Mouse (Mus musculus) left cerebral cortex, postnatal 25 days (tissue): ENCODE results near the gene Nrp2. TPM values are rescaled to one million over a fixed set of nuclear protein-coding genes. Genes with fewer than 3 reads are reported as not detected.

Source experiments
- DNase-seq, 2 experiments: peaks; one replicate each; pipeline ENCODE4 v3.0.0; 2022; ENCODE audit warnings: low spot score in 2 of 2, mixed read lengths in 1 of 2
- intact Hi-C: fragments of 180-260 bp; cut with DNase I; formaldehyde crosslinking; loops from one replicate; pipeline ENCODE4 v1.15.1; 2025
- total RNA-seq, 2 experiments: library from RNA; stranded (reverse); gene quantifications; 2 replicates each; pipeline ENCODE4 v1.2.3; 2021

The Nrp2 gene
- total RNA-seq, 2 experiments from 2014 or later = 26.1 to 36.8 TPM

DNA sequence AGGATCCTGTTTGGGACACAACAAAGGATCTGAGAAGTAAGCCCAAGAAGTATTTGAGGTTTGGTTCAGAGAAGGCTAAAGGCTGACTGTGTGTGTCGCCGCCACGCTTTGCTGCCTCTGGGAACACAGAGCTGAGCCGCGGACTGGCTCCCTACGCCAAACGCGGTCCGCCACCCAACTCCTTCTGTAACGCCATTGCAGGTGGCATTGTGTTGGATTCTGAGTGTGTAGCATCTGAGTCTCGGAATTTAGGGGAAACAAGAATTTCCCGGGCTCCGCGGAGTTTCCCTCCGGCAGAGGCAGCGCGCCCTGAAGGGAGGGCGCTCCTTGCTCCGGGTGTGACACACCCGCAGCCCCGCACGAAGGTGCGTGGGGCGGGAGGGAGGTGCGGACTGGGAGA lies 342 bp upstream of the Nrp2 start:
- DNase-seq = peak in 1 of 2 experiments; percentile 52
- intact Hi-C loops = loop anchor here (5.0 kb wide), 5 partner anchors 225 to 1565 kb away; no protein-coding TSS in a partner anchor

DNA sequence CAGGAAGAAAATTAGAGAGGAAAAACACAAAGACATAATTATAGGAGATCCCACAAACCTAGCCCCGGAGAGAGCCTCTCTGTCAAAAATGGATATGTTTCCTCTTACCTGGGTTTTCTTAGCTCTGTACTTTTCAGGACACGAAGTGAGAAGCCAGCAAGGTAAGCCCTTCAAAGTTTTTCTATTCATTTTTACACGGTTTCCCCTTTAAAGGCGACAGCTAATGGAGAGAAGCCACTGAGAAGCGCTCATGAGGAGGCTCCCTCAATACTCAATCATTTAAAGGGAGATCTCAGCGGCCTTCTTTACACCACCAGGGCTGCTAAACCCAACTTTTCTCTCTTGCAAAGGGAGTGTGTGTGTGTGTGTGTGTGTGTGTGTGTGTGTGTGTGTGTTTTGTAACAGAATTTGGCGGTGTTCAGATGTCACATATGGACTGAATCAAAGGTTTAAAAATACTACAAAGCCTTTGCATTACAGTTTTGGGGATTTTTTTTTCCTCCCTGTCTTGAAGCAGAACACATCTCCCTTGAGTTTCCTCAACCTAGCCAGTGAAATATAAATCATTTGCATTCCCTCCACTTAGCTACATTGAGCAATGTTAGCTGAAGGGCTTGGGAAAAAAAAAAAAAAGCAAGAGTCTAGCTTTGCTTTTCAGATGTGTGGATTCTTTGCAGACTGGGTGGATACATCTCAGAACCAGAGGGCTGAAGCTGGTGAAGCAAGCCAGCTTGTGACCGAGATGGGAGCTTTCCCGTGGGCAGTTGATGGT lies 1.2 kb downstream of the Nrp2 start:
- peak; percentile 29 to 36 for DNase-seq
- intact Hi-C loops = loop anchor here (2.0 to 5.0 kb wide), 6 partner anchors 223 to 1567 kb away; no protein-coding TSS in a partner anchor

DNA sequence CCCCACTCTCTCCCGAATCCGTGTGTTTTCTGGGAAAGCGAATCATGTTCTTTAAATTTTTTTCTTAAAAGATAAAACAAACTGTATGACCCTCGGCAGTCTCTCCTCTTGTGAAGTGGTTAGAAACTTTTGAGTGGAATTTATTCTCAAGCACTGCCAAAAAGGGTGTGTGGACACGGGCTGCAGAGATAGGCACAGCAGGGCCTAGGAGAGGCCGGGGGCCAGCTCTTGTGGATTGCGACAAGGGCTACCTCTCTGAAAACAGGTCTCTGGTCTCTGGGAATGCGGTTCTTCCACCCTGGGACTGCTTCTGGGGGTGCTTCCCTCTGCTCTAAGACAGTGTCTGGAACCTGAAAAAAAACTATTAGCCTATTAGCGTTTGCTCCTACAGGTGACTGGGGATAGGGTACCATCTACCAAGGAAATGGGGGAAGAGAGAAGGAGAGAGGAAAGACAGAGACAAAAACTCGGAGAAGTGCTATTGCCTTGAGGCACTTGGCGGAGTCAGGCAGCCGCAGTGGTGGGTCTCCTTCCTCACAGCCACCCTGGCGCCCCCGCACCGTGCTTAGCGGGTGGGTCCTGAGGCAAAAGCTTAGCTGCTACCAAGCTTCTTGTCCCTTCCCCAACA lies 1.9 kb downstream of the Nrp2 start:
- peak; percentile 19 to 34 for DNase-seq
- intact Hi-C loops = loop anchor here (2.0 to 5.0 kb wide), 6 partner anchors 222 to 1568 kb away; no protein-coding TSS in a partner anchor

DNA sequence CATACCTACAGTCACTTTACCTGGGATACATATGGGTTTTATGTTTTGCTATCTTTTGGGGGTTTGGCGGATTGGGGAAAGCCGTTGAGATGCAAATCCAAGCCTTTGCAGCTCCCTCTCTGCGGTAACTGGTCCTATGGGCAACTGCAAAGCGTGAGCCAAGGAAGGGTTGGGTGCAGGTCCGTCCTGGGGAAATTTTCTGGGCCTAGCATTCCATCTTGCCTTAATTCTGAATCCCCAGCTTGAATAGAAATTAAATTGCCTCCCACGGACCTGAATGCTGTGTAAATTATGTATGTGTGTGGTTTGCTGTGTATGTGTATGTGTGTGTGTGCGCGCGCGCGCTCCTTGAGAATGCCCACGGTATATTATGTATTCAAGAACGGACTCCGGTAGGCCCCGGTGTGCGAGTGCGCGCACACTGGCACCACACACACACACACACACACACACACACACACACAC lies 2.5 kb downstream of the Nrp2 start:
- intact Hi-C loops = loop anchor here (2.0 kb wide), 1 partner anchor 781 kb away; no protein-coding TSS in a partner anchor
- peak; percentile 55 to 62 for DNase-seq

DNA sequence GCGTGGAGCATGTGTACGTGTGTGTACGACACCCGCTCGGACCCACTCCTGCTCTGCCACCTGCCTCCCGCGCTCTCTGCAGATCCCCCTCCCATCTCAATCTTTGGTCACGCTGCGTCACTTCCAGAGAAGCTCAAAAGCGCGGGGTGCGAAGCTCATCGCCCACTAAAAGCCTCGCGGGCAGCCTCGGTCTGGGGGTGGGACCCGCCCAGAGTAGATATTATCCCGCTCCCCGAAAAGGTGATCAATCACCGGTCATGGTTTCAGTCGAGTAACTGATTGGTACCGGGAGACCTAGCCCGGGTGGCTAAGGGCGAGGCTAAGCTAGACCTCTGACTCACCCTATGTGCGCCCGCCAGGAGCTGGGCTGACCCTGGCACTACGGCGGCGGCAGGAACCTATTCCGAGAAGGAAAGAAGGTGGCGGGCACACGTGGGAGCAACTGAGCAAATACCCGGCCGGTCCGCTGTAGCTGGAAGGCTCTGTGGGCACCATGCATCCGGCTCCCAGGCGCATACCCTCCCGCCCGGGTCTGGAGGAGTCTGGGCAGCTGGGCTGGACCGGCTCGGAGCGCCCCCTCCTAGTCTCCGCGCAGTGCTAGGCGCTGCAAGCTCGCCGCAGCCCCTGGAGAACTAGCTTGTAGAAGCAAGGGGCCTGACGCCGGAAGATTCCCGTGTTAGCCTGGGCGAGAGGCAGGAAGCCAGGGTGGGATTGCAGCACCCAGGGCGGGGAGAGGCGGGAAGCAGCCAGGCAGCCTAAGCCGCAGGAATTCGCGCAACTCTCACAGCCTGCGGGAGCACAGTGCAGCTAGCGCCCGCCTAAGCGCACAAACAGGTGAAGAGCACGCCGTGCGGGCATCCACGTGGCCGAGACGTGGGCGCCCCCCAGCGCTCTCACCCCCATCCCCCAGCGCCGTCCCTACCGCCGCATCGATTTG lies 3.3 kb downstream of the Nrp2 start:
- intact Hi-C loops = no loop called here
- DNase-seq = peak; percentile 47 to 69

DNA sequence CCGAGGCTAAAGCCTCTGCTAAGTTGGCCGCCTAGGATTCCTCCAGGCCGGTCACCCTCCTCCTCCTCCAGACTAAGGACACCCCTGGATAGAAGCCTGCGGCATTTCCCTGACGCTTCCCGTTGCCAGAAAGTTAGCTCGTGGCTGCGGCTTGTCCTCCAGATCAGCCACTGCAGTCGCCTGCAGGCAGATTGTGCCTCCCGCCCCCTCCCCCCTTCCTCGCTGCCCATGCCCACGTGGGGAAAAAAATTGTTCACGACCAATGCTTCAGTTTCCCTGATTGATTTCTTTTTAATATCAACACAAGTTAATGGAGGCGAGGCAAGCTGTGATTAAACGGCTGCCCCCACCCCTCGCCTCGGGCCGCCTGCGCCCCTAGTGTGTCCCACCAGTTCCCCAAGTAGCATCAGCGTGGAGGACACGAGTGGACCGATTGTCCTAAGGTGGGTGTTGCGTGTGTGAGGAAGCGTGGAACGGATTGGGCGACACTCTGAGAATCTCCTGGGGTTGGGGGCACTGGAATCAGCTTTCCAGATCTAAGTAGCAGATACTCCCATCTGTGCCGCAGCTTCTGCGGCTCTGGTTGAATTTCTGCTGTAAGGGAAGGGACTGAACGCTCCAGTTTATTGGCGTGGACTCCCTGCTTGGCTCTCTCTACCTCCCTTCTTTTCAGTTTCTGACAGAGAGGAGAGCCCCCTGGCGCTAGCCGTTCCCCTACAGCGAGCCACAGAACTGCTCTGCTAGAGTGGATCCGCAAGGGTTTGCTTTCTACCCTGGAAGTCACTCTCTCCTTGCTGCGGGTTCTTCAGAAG lies 4.2 kb downstream of the Nrp2 start:
- peak; percentile 50 to 51 for DNase-seq
- intact Hi-C loops = no loop called here

DNA sequence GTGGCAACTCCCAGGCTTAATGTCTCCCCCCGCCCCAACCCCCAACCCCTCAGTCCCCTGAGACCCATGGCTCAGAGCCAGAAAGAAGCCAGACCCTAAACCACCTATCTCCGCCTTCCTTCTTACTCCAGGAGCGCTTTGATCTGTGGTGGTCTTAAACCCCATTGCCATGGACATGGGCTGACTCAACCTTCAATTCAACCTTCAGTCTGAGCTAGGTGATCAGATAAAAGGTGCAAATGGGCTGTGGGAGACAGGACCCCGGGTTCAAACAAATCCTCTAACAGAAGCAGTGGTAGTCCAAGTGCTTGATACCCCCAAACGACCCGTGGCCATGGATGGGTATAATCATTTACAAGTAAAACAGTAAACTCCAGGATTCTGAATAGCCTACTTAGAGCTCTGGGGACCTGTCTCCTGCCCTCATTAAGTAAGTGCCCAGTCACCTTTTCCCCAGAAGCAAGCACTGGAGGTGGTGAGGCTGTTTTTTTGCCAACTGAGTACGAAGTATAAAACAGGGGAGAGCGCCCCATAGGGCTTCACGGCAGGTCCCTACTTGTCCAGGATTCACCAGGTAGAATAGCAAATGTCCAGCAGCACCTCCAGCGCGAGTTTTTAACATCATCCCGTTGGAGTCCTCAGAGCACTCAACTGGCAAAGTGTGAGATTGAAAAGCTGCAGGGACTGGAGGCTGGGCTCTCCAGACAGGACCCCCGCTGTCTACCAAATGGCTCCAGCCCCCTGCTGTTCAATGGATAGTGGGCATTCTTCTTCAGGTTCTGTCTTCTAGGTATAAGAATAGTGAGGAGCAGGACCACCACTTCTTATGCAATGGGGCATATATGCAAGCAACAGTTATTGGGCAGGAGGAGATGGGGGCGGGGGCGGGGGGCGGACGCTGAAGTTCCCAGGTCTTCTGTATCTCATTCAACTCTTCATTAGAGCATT lies 5.1 kb downstream of the Nrp2 start:
- intact Hi-C loops = no loop called here
- DNase-seq = no peak

DNA sequence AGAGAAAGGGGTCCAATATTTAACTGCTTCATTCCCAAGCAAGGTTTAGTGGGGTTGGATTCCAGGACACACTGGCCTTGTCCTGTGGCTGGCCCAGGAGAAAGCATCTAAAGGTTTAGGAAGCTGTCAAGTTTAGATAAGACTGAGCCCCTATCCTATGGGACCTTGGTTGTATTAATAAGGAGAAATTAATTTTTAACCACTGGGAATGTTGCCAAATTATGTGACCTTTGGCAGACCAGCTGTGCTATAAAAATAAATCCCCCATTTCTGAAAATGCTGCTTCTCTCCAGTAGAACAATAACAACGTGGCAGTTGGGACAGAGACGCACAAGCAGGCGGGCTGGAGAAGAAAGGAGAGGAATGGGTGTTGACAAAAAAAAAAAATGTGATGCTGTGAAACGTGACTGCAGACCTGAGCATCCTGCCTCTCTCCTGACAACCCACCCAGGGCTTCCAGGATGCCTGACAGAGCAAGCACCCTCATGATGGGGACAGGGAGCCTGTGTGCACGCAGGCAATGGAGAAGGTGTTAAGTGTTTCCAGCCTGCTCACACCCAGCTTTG lies 6.8 kb downstream of the Nrp2 start:
- intact Hi-C loops = no loop called here
- DNase-seq = no peak

DNA sequence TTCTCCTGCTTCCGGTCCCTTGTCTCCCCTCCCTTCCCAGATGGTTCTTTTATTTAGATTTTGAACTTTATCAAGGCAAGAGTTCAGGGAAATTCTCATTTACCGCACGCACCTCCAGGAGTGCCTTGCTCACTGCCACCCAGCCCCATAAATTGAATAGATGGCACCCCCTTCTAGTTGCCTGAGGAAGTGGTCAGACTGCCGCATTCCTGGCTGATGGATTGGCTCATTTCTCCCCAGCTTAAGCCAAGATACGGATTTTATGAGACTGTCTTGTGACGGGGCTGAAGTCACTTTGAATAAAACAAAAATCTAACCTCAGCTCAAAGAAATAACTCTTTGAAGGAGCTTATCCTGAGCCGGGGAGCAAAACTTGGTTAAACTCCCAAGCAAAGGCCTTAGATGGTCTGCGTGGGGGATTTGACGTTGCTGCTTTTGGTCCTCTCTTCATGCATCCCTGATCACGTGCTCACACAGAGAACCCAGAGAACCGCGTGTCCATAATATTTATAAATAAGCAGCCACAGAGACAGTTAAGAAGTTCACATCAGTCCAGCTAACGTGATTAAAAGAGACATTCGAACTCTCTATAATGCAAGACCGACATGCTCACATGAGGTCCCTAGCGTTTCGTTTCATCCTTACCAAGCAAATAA lies 10.1 kb downstream of the Nrp2 start:
- no peak for DNase-seq
- intact Hi-C loops = no loop called here

DNA sequence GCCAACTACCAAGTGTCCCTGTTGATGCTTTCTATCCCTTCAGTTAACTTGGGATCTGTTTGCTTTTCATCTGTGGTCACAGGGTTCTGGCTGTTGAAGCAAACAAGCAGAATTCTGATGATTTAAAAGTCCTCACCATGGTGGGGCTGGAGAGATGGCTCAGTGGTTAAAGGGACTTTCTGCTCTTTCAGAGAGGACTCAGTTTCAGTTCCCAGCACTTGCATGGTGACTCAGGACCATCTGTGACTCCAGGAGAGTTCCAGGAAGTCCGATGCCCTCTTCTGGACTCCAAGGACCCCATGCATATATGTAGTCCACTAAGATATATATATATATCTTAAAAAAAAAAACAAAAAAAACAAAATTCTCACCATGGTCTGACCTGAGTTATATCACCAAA lies 11.9 kb downstream of the Nrp2 start:
- DNase-seq = no peak
- intact Hi-C loops = no loop called here

DNA sequence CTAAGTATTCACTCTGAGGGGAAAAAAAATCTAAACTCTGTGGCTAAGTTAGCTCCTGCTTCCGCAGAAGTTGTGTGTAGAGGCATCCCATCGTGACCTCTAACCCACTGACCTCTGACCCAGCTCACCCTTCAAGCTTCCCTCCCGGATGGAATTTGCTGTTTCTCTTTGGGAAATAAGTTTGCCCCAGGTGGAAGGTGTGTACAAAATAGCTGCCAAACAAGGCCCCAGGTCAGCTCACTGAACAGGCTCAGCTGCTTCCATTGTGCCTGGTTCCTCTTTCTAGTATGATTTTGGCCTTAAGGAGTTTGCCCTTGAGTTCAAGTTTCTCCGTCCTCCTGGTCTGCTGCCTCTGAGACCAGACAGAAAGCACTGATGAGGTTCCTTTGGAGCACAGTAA lies 12.6 kb downstream of the Nrp2 start:
- intact Hi-C loops = no loop called here

DNA sequence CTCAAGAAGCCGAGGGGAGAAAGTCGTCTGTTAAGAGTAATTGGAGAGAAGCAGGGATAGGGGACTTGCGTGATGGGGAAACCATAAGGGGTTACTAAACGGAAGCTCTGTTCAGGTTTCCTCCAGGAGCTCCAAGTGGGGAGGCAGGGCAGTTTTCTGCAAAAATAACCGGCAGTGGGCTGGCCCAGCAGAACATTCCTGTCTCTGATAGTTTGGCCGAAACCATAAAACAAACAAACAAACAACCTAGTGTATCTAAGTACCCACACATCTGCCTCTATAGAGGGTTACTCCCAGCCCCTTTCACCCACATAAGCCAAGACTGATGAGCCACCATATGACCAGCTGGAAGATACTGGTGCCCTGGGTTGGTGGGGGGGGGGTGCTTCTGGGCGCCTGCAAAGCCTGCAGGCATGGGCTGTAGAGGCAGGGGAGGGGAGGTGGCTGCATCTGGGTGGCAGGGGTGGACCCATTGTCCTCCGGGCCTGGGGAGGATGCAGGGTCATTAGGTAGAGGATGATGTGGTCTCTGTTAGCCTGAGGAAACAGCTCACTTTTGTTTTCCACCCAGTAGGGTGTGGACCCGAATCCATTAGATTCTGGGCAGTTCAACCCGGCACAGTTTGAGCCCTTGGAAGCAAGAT lies 13.9 kb downstream of the Nrp2 start:
- intact Hi-C loops = no loop called here
- no peak for DNase-seq

More for the DNA sequence above, 12.6 kb downstream of the Nrp2 start:
- DNase-seq = no peak

DNA sequence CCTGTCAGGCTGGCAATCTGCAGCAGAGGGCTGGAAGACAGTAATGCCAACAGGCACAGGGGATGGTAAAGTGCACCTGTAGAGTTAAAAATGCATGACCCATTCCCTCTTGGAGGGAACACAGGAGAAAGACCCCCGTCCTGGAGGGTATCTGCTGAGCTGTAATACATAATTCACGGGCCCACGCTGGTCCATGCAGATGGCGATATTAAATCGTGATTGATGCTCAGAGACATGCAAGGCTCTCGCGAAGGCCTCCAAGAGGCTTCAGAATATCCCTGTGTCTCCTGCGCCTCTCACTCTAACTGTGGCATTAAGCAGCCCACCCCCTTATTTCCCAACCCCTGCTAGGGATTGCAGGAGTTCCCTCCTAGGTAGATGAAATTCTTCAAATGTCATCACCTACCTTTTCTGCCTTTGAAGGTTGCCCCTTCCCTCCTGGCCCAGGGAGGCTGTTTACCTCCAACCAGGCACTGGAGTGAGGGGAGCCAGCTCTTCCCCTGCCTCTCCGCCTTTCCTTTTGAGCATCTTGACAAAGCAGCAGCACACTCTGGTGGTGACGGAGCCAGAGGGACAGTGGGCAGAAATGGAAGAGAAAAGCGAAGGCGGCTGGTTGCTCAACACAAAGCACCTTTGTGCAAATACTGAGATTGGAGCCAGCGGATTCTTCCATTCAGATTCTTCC lies 14.6 kb downstream of the Nrp2 start:
- intact Hi-C loops = no loop called here
- DNase-seq = peak; percentile 46 to 49

DNA sequence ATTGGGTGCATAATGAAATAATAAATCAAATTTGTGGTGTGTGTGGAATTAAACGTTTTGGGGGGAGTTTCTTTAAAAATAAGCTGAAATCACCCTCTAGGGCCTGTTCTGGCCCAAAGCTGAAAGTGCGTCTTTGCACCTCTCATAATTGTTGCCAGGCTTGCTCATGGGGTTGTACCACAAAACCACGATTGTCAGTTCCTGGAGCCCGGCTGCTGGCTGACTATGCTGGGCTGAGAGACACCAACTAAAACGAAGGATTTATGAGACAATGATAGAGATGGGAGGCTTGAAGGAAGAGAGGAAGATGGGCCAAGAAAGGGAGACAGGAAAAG lies 15.1 kb downstream of the Nrp2 start:
- intact Hi-C loops = no loop called here

DNA sequence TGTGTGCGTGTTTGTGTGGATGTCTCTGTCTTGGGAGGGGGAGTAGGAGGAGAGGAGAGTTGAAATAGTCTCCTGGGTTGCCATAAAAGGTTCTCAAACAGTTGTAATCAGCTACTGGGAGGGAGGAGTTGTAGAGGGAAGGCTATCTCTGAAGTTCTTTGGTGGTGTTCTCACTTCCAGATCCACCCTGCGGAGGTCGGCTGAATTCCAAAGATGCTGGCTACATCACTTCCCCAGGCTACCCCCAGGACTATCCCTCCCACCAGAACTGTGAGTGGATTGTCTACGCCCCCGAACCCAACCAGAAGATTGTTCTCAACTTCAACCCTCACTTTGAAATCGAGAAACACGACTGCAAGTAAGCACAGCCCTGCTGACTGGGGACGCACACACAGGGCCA lies 15.7 kb downstream of the Nrp2 start:
- intact Hi-C loops = no loop called here
- no peak for DNase-seq

More for the DNA sequence above, 15.1 kb downstream of the Nrp2 start:
- no peak for DNase-seq

DNA sequence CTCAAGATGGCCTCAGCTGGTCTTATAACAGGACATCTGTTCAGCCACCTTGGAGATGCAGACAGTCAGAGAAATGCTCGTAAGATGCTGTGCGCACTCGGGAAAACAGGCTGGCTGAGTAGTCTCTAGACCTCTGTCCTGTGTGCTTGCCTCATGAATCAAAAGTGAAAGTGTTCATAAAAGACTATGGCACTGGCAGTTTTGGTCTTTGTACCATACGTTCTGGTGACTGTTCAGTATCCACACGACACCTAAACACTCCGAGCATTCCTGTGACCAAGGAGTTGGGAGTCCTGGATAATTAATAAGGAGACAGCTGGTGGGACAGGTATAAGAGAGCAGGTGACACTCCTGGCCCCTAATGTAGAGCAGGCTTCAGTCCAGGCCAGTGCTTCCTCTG lies 16.7 kb downstream of the Nrp2 start:
- DNase-seq = no peak
- intact Hi-C loops = no loop called here
